Mouse (Mus musculus): ENCODE results near the gene Megf11.

DNA sequence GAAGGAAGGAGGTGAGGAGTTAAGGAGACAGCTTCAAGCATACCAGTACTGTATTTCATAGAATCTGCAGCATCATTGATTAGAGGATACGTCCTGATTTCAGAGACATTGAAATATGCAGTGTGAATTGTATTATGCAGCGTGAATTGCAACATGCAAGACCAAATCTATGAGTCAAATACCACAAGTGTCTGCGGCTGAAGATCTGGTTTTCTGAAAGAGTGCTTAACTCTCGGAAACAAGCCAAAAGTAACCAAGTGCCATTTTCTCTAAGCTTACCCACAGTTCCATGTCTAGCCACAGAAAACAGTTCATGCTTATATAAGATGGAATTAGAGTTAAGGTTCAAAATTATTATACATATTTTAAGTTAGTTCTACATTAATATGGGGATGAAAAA lies 362.3 kb downstream of the Megf11 start:
- TF ChIP-seq GATA1 (IDR thresholded peaks at IDR 0.05; ENCODE audit: borderline replicate concordance, low read length) = no peak
- TF ChIP-seq FLI1 (IDR thresholded peaks at IDR 0.05; ENCODE audit: low read length) = no peak

Data from megakaryocyte, embryonic 14.5 days (primary cell).